Mouse (Mus musculus) left cerebral cortex, adult 18-20 months (tissue): ENCODE results near the gene Nwd2. TPM values are rescaled to one million over a fixed set of nuclear protein-coding genes. Genes with fewer than 3 reads are reported as not detected.

Experiments
- DNase-seq, 2 experiments: peaks; one replicate each; pipeline ENCODE4 v3.0.0; 2021 to 2022; ENCODE audit warnings: low spot score in 2 of 2, mixed read lengths in 1 of 2
- total RNA-seq, 2 experiments: library from RNA; stranded (reverse); gene quantifications; 2 replicates each; pipeline ENCODE4 v1.2.3; 2021

Nwd2 gene
- total RNA-seq, 2 experiments from 2014 or later = 33.5 to 39.5 TPM

- DNase-seq = no peak
Observed at GRCm38 (mm10) chr5:63827415-63828053, 178.6 kb downstream of the Nwd2 start.

DNA sequence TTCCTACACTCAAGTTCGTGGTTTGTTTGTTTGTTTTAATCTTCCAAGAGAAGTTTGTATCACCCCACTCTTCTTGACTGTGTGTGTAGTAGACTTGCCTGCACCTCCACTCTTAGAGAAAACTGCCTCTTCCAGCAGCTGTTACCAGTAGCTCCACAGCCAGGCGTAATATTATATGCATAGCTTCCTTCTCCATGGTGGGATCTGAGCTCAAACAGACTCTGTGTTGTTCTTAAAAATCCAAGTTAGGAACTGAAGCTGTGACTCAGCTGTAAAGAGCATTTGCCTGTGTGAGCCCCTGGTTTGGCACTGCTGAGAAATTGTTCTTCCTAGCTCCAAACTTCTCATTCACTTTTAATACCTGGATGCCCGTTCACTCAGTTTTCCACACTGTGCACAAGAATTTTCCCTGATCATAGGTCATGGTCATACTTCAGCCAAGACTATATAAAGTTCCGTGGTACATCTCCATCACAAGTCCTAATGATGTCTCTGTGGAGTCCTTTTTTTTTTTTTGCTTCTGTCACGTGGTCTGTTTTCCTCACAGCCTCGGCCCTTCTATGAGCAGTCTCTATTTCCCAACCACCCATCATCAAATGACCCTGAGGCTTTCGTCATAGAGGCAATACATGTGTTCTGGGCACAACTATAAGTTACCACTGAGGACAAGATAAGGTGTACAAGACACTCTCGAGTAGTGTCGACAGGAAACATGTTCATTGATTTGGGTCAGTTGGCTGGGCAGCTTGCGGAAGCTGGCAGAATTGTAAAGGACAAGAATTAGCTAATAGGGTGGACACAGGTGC is 179.7 kb downstream of the Nwd2 start:
- DNase-seq = no peak

- no peak for DNase-seq
Observed at GRCm38 (mm10) chr5:63831054-63831453, 182.2 kb downstream of the Nwd2 start.

DNA sequence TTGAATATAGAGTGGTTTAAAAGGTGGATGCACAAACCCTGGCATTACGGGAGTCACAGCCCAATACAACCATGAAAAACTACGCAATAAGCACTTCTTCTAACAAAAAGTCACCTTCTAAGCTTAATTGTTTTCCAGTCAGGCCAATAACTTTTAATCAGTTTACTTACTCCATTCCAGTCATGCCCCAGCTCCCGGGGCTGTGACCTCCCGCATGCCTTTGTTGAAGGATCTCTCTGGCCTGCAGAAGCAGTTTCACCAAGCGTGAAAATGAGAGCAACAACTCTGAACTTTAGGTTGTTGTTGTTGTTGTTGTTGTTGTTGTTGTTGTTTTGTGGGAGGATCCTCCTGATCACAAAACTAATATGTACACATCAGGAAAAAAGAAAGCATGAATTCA is 185.1 kb downstream of the Nwd2 start:
- no peak for DNase-seq

DNA sequence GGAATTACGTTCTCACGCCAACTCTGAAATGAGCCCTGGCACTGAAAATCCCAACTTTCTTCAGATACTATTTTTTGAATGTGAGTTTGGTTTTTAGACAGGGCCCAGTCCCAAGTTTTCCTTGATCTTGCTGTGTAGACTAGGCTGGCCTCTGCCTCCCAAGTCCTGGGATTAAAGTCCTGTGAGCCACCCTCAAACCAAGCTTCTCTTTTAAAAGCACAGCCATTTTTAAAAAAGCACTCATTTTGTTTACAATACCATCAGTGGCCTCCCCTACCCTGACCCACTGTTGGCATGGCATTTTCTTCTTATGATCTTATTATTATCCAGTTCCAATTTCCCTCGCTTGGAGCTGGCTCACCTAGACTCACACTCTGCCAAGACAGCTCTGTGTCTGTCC is 185.5 kb downstream of the Nwd2 start:
- no peak for DNase-seq

DNA sequence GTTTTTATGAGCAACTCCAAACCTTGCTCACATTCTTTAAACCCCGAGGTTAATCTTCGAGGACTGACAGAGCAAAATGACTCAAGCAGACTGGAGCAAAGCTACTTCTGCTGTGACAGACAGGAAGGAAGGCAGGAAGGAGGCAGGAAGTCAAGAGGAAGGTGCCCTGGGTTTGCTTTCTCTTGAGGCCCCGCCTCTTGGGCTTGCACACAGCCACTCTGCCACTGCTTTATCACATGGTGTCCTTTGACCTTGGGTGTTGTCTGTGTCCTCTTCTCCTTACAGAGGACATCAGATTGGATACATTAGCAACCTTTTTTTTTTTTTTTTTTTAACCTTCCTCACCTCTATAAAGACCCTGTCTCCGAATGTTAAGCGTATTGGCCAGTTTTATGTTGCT is 188.2 kb downstream of the Nwd2 start:
- DNase-seq = no peak

DNA sequence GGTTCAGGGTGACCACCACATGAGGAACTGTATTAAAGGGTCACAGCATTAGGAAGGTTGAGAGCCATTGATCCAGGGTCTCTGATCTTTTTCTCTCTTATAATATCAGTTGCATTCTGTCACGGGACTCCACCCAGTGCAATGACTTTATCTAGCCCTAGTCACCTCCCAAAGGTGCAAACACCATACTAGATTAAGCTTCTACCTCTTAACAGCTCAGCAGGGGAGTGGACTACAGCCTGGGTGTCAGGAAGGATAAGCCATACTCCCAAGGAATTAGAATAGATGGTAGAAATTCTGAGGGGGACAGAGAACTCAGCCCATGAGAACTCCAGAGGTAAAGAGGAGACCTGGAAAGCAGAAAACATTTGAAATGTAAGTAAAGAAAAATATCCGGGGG is 188.9 kb downstream of the Nwd2 start:
- no peak for DNase-seq

GRCm38 (mm10) chr5:63839801-63840416 is 191.0 kb downstream of the Nwd2 start:
- DNase-seq = no peak

DNA sequence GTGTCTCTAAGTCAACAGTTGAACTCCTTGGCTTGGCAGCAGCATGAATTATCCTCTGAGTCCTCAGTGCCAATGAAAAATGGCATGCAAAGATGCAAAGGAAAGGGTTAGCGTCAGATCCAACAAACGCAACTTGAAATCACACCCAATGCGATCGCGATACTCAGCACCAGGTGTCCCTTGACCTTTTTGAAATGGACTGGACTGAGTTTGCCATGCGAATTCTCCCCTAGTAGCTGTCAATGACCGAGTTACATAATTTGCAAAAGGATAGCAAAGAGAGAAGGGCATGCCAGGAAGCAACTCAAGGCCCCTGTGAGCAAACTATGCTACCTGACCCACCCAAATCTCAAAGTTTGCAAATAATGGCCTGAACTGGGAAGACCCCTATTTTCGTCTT is 198.2 kb downstream of the Nwd2 start:
- no peak for DNase-seq

DNA sequence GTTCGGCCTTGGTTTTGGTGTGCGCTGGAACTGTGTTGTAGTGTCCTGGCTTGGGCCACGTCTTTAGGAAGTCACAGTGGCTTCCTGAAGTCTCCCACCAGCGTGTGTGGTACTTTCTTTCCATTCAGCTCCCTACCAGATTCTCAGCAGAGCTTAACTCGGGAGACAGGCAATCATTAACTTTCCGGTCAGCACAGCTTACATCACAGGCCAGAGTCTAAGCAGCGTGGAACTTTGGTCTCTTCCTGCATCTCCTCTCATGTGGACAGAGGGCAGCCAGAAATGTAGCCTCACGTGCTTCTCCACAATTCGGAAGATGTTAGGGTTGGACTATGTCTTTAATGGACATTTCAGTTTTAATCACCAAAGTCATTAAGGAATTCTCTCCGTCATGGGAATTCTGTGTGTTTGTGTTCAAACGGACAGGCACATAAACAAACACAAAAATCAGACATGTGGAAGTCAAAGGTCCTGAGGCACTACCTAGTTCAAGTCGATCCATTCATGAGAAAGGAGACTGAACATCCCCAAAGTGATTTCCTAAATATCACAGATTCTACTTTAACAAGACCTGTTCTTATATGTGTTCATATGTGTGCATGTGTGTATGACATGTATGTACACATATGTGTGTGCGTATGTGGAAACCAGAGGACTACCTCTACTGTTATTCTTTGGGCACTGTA is 198.8 kb downstream of the Nwd2 start:
- no peak for DNase-seq

DNA sequence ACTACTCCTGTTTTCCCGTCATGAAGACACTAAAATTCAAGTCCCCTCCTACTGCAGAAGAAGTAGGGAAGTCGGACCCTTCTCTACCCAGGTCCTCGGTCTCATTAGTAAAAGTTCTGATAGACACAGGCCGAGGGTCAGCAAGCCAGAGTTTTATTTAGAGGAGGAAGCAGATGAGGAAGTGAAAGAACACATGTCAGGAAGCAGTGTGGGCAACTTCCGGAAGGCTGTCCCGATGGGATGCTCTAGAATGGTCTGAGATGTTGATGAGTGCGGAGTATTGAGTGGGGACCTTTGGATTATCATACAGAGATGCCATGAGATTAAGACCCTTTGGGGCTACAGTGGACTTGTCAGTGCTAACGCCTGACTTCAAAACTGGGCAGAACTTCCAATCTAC is 210.0 kb downstream of the Nwd2 start:
- DNase-seq = no peak

Other genes with a start within 250 kb of the Nwd2 start
- 1 to 10 TPM; 3.0 to 3.5 TPM for gene 0610040J01Rik, start 163.3 kb downstream of the Nwd2 start, total RNA-seq